Mouse (Mus musculus) erythroblast, embryonic 14.5 days (primary cell): ENCODE measurements around the gene Cbfa2t3.

Experiments
- GATA1 ChIP-seq: IDR thresholded peaks from 2 replicates; pipeline ENCODE4 v1.6.1; 2012; ENCODE audit warnings: low read length, inconsistent platforms, mixed read lengths
- TAL1 ChIP-seq: IDR thresholded peaks from 3 replicates; pipeline ENCODE4 v1.6.1; 2012; ENCODE audit warnings: low read length, inconsistent platforms, mixed read lengths

- TF ChIP-seq GATA1 (no peak), TAL1 (no peak)
Observed at GRCm38 (mm10) chr8:122658149-122658806, 40.6 kb downstream of the Cbfa2t3 start.
